ENCODE assay signal across 8 mouse cellular contexts in genomic region chr10:81135831-81136705, GRCm38 (mm10). TPM values are rescaled to one million over a fixed set of nuclear protein-coding genes. Genes with fewer than 3 reads are reported as not detected.
DNase-seq lines count a peak whose midpoint lies in the region.

No protein-coding gene starts in this region.

- peak overlapping the region; percentile 91 for H3K4me3 ChIP-seq in limb, embryonic 10.5 days
- peak overlapping the region; percentile 89 for H3K4me3 ChIP-seq in midbrain, embryonic 10.5 days

- peak; percentile 70 to 71 for DNase-seq in adrenal gland, adult 18-20 months (ENCODE audit: low spot score in 2 of 2)
- peak; percentile 73 for DNase-seq in embryo, embryonic 10 days (ENCODE audit: low spot score)
- DNase-seq in gastrocnemius, postnatal 10 days, result peak; percentile 73
- DNase-seq in induced T-regulatory cell, adult 2 months (ENCODE audit: low read depth), result peak; percentile 79
- peak; percentile 81 for DNase-seq in limb, embryonic 10.5 days (ENCODE audit: low spot score)
- peak; percentile 71 for DNase-seq in midbrain, embryonic 10.5 days (ENCODE audit: low spot score)
- peak; percentile 55 to 60 for DNase-seq in right cerebral cortex, postnatal 36 days (ENCODE audit: low spot score in 2 of 2)
- DNase-seq in yolk sac, embryonic 10.5 days (ENCODE audit: low spot score), result peak; percentile 81

- H3K36me3 ChIP-seq in limb, embryonic 10.5 days, result peaks cover 8% of the 10 kb centered on the region; the same call in 1 of the 2 replicates
- H3K36me3 ChIP-seq in midbrain, embryonic 10.5 days, result no peaks in the 10 kb centered on the region

- WGBS in limb, embryonic 10.5 days, result 1% methylated on average over 75 of the region's 86 CpGs
- under 1% methylated on average over 82 of the region's 86 CpGs for WGBS in midbrain, embryonic 10.5 days

- H3K9me3 ChIP-seq in limb, embryonic 10.5 days (replicated peaks), result no peaks in the 10 kb centered on the region
- H3K9me3 ChIP-seq in midbrain, embryonic 10.5 days (replicated peaks), result no peaks in the 10 kb centered on the region

- peaks cover 61% of the 10 kb centered on the region for H3K4me1 ChIP-seq in limb, embryonic 10.5 days
- peaks cover 55% of the 10 kb centered on the region for H3K4me1 ChIP-seq in midbrain, embryonic 10.5 days

- peaks cover 36% of the 10 kb centered on the region for H3K27me3 ChIP-seq in limb, embryonic 10.5 days (ENCODE audit: low read depth, poor library complexity, severe bottlenecking)
- peaks cover 43% of the 10 kb centered on the region for H3K27me3 ChIP-seq in midbrain, embryonic 10.5 days (ENCODE audit: low read depth, poor library complexity, severe bottlenecking)

- H3K27ac ChIP-seq in limb, embryonic 10.5 days, result peak overlapping the region; percentile 98
- H3K27ac ChIP-seq in midbrain, embryonic 10.5 days (replicated peaks), result peak overlapping the region; percentile 97

RNA-seq across cellular contexts. Expression of gene Zbtb7a, which starts 1.0 kb away (rescaled TPM):
- total RNA-seq in adrenal gland, adult 18-20 months (2021), result 10 to 100 TPM; 65.3 to 84.8 TPM
- total RNA-seq in gastrocnemius, postnatal 10 days (2021), result 10 to 100 TPM; 29.2 to 35.9 TPM
- 9.6 and 11.7 TPM in 2 replicates for polyA plus RNA-seq in limb, embryonic 10.5 days (2016; fragmentation: Nextera tagmentation; extraction: Ambion mirVana)
- polyA plus RNA-seq in midbrain, embryonic 10.5 days (2016; fragmentation: Nextera tagmentation; extraction: Ambion mirVana), result 7.8 and 9.8 TPM in 2 replicates

RNA-seq across cellular contexts. Expression of gene Map2k2, which starts 30.4 kb away (rescaled TPM):
- 100 to 1,000 TPM; 165 to 179 TPM for total RNA-seq in adrenal gland, adult 18-20 months (2021)
- total RNA-seq in gastrocnemius, postnatal 10 days (2021), result 100 to 1,000 TPM; 170 to 177 TPM
- polyA plus RNA-seq in limb, embryonic 10.5 days (2016; fragmentation: Nextera tagmentation; extraction: Ambion mirVana), result 244 and 245 TPM in 2 replicates
- polyA plus RNA-seq in midbrain, embryonic 10.5 days (2016; fragmentation: Nextera tagmentation; extraction: Ambion mirVana), result 215 TPM in 2 replicates

RNA-seq across cellular contexts. Expression of gene Pias4, which starts 31.7 kb away (rescaled TPM):
- 10 to 100 TPM; 27.3 to 29.7 TPM for total RNA-seq in adrenal gland, adult 18-20 months (2021)
- total RNA-seq in gastrocnemius, postnatal 10 days (2021), result 10 to 100 TPM; 10.7 to 13.8 TPM
- 73.6 and 73.9 TPM in 2 replicates for polyA plus RNA-seq in limb, embryonic 10.5 days (2016; fragmentation: Nextera tagmentation; extraction: Ambion mirVana)
- 61.4 and 68.5 TPM in 2 replicates for polyA plus RNA-seq in midbrain, embryonic 10.5 days (2016; fragmentation: Nextera tagmentation; extraction: Ambion mirVana)

RNA-seq across cellular contexts. Expression of gene Creb3l3, which starts 37.4 kb away (rescaled TPM):
- 1 to 10 TPM in 1 of 2 experiments, under 1 TPM in 1; 0.93 to 1.3 TPM for total RNA-seq in adrenal gland, adult 18-20 months (2021)
- total RNA-seq in gastrocnemius, postnatal 10 days (2021), result 1 to 10 TPM in 1 of 2 experiments, under 1 TPM in 1; 0.87 to 2.1 TPM
- 0.58 and 0.66 TPM in 2 replicates for polyA plus RNA-seq in limb, embryonic 10.5 days (2016; fragmentation: Nextera tagmentation; extraction: Ambion mirVana)
- polyA plus RNA-seq in midbrain, embryonic 10.5 days (2016; fragmentation: Nextera tagmentation; extraction: Ambion mirVana), result 0.35 and 0.60 TPM in 2 replicates

RNA-seq across cellular contexts. Expression of gene Eef2, which starts 40.4 kb away (rescaled TPM):
- total RNA-seq in adrenal gland, adult 18-20 months (2021), result 1,000 to 10,000 TPM; 1,443 to 1,598 TPM
- 1,000 to 10,000 TPM in 1 of 2 experiments, 100 to 1,000 TPM in 1; 974 to 1,018 TPM for total RNA-seq in gastrocnemius, postnatal 10 days (2021)
- polyA plus RNA-seq in limb, embryonic 10.5 days (2016; fragmentation: Nextera tagmentation; extraction: Ambion mirVana), result 575 and 611 TPM in 2 replicates
- 528 and 571 TPM in 2 replicates for polyA plus RNA-seq in midbrain, embryonic 10.5 days (2016; fragmentation: Nextera tagmentation; extraction: Ambion mirVana)

Comparison
In these comparisons a context has a peak if more than half of its experiments do, and no peak if none do; other contexts are left out.
1. Peak in every context shown above with its lines: DNase-seq, H3K4me3 ChIP-seq and H3K27ac ChIP-seq.